Mouse (Mus musculus) liver, embryonic 11.5 days (tissue): ENCODE measurements around the gene Dkkl1. TPM values are rescaled to one million over a fixed set of nuclear protein-coding genes. Genes with fewer than 3 reads are reported as not detected.
A peak's percentile ranks its signal among the peaks of the same experiment; 100 is the strongest.
"Not testable (repeated sequence)": the region's sequence is repeated elsewhere in the genome, so short reads cannot be mapped to it uniquely, and the experiment has no call there.

Experiments used
- ATAC-seq: fragments of 200-750 bp; cut with Nextera tagmentation; replicated peaks from 2 replicates; pipeline ENCODE4 v1.8.0; 2017; ENCODE audit warnings: moderate number of reproducible peaks, mild to moderate bottlenecking, moderate TSS enrichment, moderate library complexity; ENCODE audit not compliant: low FRiP score
- DNase-seq: peaks from one replicate; pipeline ENCODE4 v3.0.0-alpha.2; 2017; ENCODE audit warnings: low spot score
- H3K27ac ChIP-seq: fragments of 300-500 bp; sonication (generic); 2 replicates; pipeline ENCODE4 v1.5.1; 2014; ENCODE audit warnings: mild to moderate bottlenecking, low read depth, low read length, control low read depth
- H3K27me3 ChIP-seq: fragments of 300-500 bp; sonication (generic); replicated peaks from 2 replicates; pipeline ENCODE4 v1.6.1; 2014; ENCODE audit warnings: low read length, mixed read lengths; ENCODE audit not compliant: control insufficient read depth, insufficient read depth
- H3K36me3 ChIP-seq: fragments of 300-500 bp; sonication (generic); 2 replicates; pipeline ENCODE4 v1.6.1; 2014; ENCODE audit warnings: mild to moderate bottlenecking, low read length, moderate library complexity, mixed read lengths; ENCODE audit not compliant: control insufficient read depth, insufficient read depth
- H3K4me1 ChIP-seq: fragments of 300-500 bp; sonication (generic); replicated peaks from 2 replicates; pipeline ENCODE4 v1.6.1; 2014; ENCODE audit warnings: low read length, mixed read lengths; ENCODE audit not compliant: control insufficient read depth, insufficient read depth
- H3K4me2 ChIP-seq: fragments of 300-500 bp; sonication (generic); 2 replicates; pipeline ENCODE4 v1.6.1; 2014; ENCODE audit warnings: mild to moderate bottlenecking, control low read depth, moderate library complexity
- H3K4me3 ChIP-seq: fragments of 300-500 bp; sonication (generic); 2 replicates; pipeline ENCODE4 v1.5.1; 2014; ENCODE audit warnings: low read depth, low read length, control low read depth
- H3K9ac ChIP-seq: fragments of 300-500 bp; sonication (generic); 2 replicates; pipeline ENCODE4 v1.6.1; 2014; ENCODE audit warnings: low read depth, low read length, control low read depth
- H3K9me3 ChIP-seq: fragments of 300-500 bp; sonication (generic); 2 replicates; pipeline ENCODE4 v1.6.1; 2016; ENCODE audit warnings: low read length, inconsistent platforms, mixed read lengths; ENCODE audit not compliant: control insufficient read depth
- WGBS: fragments of 180-500 bp; shearing (Covaris S2); extraction: QIAGEN DNeasy Blood & Tissue Kit; methylation state at CpG from one replicate; pipeline ENCODE4 v1.1.7; 2014; 5-methylcytosine and 5-hydroxymethylcytosine counted together
- polyA plus RNA-seq: library from polyadenylated mRNA; unstranded; fragments of >200 nt; fragmentation: Nextera tagmentation; extraction: Ambion mirVana; gene quantifications from 2 replicates; pipeline ENCODE4 v1.2.1, GENCODE M21; 2014

Dkkl1 gene
- polyA plus RNA-seq = 2.8 TPM in 2 replicates

DNA sequence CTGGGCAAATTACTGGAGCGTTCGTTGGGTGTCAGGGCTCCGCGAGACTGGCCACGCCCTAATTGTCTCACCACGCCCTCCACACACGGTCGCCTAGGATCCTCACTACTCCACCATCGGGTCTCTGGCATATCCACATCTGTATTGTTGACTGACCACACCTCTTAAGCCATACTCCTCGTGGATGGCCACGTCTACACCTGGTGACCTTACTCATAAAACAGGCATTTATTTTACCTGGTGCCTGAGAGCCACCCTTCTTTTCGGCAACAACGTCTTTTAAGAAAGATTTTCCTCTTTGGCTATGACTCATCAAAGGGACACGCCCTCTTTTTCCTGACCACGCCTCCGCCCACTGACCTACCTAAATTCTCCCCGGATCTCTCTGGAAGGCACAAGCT is at the start of gene Dkkl1:
Dkkl1 (minus strand) TSS at position 297 of the 401 bp plus-strand sequence.
- Histone ChIP-seq H3K36me3 (no peaks in the 10 kb centered on the region), H3K9ac (no peak within 1 kb of the TSS), H3K4me2 (peak within 1 kb of the TSS; percentile 61), H3K9me3 (no peaks in the 10 kb centered on the region), H3K4me3 (peak within 1 kb of the TSS; percentile 35), H3K27ac (no peak within 1 kb of the TSS), H3K27me3 (peaks cover 30% of the 10 kb centered on the region), H3K4me1 (peaks cover 14% of the 10 kb centered on the region)
- DNase-seq (peak; percentile 59), ATAC-seq (peak; percentile 51)
- WGBS = 2% methylated on average over 17 of the region's 17 CpGs

DNA sequence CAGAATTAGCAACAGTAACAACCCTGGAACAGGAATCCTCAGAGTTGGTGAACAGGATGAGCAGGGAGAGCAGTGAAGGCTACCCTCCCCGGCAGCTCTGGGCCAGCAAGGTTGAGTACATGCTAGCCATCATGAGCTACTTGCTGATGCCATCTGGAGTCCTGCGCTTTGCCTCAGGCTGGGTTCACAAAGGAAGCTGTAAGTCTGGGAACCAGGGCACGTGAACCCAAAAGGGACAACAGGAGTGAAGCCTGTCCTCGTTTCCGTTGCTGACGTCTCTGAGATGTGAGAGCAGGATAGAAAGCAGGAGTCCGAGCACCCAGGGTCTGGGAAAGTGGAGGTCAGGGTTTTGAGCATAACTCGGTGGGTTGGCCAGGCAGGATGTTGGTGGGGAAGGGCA is 47.3 kb upstream of the Dkkl1 start:
- DNase-seq (no peak), ATAC-seq (no peak)
- peaks cover 5% of the 10 kb centered on the region for H3K27me3 ChIP-seq
- H3K4me3 ChIP-seq = no peak overlapping the region
- H3K4me2 ChIP-seq = no peak overlapping the region
- H3K4me1 ChIP-seq = no peaks in the 10 kb centered on the region
- 79% methylated on average over 8 of the region's 8 CpGs for WGBS
- H3K27ac ChIP-seq = no peak overlapping the region
- H3K36me3 ChIP-seq = no peaks in the 10 kb centered on the region
- H3K9me3 ChIP-seq = no peaks in the 10 kb centered on the region
- H3K9ac ChIP-seq = no peak overlapping the region

DNA sequence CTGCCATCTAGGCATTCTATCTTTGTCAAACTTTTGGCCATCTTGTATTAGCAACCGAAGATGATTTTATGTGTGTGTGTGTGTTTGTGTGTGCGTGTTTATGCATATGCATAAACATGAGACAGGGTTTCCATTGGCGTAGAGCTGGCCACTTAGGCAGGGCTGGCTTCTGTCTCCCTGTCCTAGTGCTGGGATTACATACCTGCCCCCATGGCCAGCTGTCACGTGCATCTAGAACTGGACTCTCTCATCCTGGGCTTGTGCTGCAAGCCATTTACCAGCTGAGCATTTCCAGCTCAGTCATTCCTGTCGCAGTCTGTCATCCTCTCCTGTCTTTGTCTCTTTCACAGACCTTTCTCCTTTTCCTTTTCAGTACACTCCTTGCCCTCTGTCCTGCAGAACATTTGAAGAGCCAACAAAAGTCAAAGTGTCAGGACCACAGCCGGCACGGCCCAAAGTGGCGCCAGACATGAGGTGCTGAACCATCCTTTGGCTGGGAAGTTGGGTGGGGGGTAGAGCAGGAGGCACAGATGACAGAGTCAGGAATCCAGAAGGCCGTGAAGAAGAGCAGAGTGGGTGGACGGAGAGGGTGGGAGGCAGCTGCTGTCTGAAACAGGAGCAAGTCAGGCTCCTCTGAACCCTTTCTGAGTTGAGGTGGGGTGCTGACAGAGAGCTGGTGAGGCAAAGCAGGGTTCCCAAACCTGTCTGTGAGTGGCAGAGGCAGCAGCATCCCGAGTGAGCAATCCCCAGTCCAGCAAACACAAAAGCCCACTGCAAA is 45.3 kb upstream of the Dkkl1 start:
- Histone ChIP-seq H3K27ac (no peak overlapping the region), H3K4me1 (no peaks in the 10 kb centered on the region), H3K9me3 (no peaks in the 10 kb centered on the region), H3K4me3 (no peak overlapping the region), H3K27me3 (peaks cover 5% of the 10 kb centered on the region), H3K4me2 (no peak overlapping the region), H3K9ac (no peak overlapping the region), H3K36me3 (no peaks in the 10 kb centered on the region)
- 62% methylated on average over 11 of the region's 11 CpGs for WGBS
- DNase-seq (peak; percentile 26), ATAC-seq (no peak)

DNA sequence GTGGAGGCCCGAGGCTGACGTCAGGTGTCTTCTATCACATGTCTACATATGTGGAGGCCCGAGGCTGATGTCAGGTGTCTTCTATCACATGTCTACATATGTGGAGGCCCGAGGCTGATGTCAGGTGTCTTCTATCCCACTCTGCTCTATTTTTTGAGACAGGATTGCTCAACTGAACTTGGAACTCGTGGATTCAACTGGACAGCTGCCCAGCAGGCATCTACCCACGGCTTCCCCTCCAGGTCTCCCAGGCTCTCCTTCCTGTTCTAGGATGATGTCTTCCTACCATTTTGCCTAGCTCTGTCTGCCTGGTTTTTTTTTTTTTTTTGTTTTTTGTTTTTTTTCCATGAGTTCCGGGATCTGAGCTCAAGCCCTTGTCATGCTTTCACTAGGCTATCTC is 43.9 kb upstream of the Dkkl1 start:
- not testable (repeated sequence) for ATAC-seq, H3K27me3 ChIP-seq, DNase-seq, H3K36me3 ChIP-seq, H3K4me1 ChIP-seq, H3K9me3 ChIP-seq, H3K9ac ChIP-seq, H3K27ac ChIP-seq, H3K4me2 ChIP-seq, H3K4me3 ChIP-seq
- 60% methylated on average over 5 of the region's 7 CpGs for WGBS

DNA sequence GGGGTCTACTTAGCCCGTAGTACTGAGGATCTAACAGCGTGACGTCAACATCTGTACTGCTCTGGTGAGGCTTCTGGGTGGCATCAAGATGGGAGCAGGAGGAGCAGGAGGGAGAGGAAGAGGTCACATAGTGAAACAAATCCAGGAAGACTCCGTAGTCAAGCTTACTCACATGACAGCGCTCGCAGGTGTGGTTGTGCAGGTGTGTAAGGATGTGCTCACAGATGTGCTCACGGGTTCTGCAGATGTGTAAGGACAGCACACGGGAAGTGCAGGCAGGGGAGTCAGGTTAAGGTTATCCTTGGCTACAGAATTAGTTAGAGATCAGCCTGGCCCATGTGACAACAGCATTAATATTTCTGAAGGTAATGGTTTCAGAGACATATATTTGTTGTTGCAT is 41.9 kb upstream of the Dkkl1 start:
- 87% methylated on average over 8 of the region's 8 CpGs for WGBS
- no peak overlapping the region for H3K27ac ChIP-seq
- DNase-seq = no peak

DNA sequence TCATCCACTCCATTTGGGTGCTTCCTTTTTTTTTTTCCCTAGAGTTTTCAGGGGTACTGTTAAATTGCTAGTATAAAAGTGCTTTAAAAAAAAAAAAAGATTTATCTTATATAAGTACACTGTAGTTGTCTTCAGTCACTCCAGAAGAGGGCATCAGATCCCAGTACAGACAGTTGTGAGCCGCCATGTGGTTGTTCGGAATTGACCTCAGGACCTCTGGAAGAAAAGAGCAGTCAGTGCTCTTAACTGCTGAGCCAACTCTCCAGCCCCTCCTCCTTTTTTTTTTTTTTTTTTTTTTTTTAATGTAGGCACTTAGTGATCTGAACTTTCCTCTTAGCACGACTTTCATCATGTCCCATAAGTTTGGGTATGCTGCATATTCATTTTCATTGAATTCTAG is 35.7 kb upstream of the Dkkl1 start:
- DNase-seq (no peak), ATAC-seq (no peak)
- no peak overlapping the region for H3K9ac ChIP-seq
- no peak overlapping the region for H3K4me2 ChIP-seq
- no peaks in the 10 kb centered on the region for H3K9me3 ChIP-seq
- no peaks in the 10 kb centered on the region for H3K27me3 ChIP-seq
- no peak overlapping the region for H3K4me3 ChIP-seq
- no peaks in the 10 kb centered on the region for H3K4me1 ChIP-seq
- no peaks in the 10 kb centered on the region for H3K36me3 ChIP-seq
- 39% methylated on average over 3 of the region's 3 CpGs for WGBS
- H3K27ac ChIP-seq = no peak overlapping the region

More for the DNA sequence above, 41.9 kb upstream of the Dkkl1 start:
- H3K27me3 ChIP-seq = peaks cover 5% of the 10 kb centered on the region; the same call in 1 of the 2 replicates
- no peak overlapping the region for H3K4me3 ChIP-seq
- H3K4me1 ChIP-seq = no peaks in the 10 kb centered on the region
- H3K4me2 ChIP-seq = no peak overlapping the region
- H3K9ac ChIP-seq = no peak overlapping the region
- ATAC-seq = no peak
- no peaks in the 10 kb centered on the region for H3K9me3 ChIP-seq
- no peaks in the 10 kb centered on the region for H3K36me3 ChIP-seq

DNA sequence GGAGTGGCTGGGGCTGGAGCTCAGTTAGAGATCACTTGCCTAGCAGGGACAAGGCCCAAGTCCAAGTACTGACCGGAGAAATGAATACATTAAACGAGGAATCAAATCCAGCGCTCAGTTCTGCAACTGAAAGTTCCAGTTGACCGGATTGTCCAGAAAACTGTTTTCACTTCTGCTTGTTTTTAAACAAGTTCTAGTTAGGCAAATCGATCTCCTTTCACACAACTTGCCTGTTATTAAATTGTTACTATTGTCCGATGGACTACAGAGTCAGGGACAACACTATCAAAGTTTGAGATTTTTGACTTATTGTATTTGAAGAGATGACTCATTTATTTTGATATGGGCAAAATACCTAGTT is 29.4 kb upstream of the Dkkl1 start:
- ATAC-seq = no peak
- peaks cover 10% of the 10 kb centered on the region for H3K4me1 ChIP-seq
- no peak overlapping the region for H3K9ac ChIP-seq
- no peak overlapping the region for H3K4me3 ChIP-seq
- H3K27me3 ChIP-seq = peaks cover 6% of the 10 kb centered on the region
- 82% methylated on average over 6 of the region's 6 CpGs for WGBS
- H3K36me3 ChIP-seq = no peaks in the 10 kb centered on the region
- no peak overlapping the region for H3K4me2 ChIP-seq
- DNase-seq = no peak
- H3K27ac ChIP-seq = no peak overlapping the region
- H3K9me3 ChIP-seq = no peaks in the 10 kb centered on the region

DNA sequence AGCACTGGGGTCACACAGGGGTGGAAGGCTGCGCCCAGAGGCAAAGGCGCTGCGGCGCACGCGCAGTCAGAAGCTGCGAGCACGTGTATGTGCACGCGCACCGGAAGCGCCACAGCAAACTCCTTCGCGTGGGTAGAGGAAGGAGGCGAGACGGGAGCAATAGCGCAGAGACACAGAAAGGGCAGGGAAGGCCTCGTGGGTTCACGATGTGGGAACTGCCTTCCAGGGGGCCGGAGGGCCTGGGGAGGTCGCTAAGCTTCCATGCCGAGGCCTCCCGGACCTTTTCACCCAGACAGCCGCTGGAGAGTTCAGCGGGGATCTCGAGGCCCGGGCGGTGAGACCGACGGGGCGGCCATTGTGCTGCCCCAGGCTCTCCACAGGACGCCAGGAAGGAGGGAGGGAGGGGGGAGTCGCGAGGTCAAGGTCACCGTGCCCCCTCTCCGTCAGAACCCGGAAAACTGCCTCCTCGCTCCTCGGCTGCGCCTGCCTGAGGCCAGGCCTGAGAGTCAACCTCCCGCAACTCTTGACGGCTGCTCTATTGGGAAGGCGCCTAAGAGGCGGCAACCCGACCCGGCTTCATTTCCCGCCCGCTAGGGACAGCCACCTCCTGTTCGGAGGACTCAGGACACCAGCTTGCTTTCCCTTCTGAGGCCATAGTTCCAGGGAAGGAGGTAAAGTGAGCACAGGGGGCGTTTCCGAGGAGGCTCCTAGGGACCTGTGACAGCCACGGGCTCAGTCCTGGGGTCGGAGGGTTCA is 28.9 kb upstream of the Dkkl1 start, which contains the start of gene Slc6a16:
Slc6a16 (plus strand) TSS at position 453 of the 756 bp plus-strand sequence.
- H3K4me1 ChIP-seq = peaks cover 10% of the 10 kb centered on the region
- H3K27me3 ChIP-seq = peaks cover 8% of the 10 kb centered on the region
- peak within 1 kb of the TSS; percentile 18; the same call in 1 of the 2 replicates for H3K4me3 ChIP-seq
- H3K36me3 ChIP-seq = no peaks in the 10 kb centered on the region
- WGBS = 36% methylated on average over 53 of the region's 53 CpGs
- no peak within 1 kb of the TSS for H3K27ac ChIP-seq
- no peak within 1 kb of the TSS for H3K9ac ChIP-seq
- ATAC-seq = no peak
- no peak for DNase-seq
- H3K4me2 ChIP-seq = peak within 1 kb of the TSS; percentile 44
- H3K9me3 ChIP-seq = no peaks in the 10 kb centered on the region
